Mouse (Mus musculus): ENCODE measurements around the gene Tmem167.

The Tmem167 gene

DNA sequence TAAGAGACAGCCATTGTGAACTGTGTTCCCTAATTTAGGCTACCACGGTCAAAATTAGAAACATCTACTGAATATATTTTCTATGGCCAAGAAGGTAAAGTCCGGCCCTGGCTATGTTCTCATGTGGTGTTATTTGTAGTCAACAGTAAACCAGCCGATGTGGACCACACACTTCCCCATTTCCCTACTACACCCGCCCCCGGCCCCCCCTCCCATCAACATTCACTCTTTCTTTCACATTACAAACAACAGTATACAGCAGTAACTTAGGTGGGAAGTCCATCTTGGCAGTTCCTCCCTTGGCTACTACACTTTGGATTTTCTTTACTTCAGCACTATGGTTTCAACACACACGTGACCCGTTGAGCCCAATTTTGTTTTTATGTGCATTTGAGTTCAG, 94.6 kb downstream of the Tmem167 start:
- no peak for DNase-seq (ENCODE audit: low spot score)

DNA sequence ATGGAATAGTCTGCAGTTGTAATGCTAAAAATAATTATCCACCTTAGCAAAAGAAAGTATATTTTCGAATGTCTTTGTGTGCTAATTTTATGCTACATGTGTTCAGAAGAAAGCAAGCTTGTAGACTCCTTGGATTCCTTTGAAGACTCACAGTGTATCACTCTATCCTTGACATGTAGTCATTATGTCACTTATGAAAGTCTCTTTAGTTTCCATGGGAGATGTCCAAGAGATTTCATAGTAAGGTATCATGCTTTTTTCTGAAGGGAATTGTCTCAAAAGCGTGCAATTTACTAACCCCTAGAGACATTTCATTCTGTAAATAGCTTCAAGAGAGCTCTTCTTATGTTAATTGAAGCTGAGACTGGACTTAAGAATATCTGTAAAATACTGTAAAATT, 97.8 kb downstream of the Tmem167 start:
- no peak for DNase-seq (ENCODE audit: low spot score)

DNA sequence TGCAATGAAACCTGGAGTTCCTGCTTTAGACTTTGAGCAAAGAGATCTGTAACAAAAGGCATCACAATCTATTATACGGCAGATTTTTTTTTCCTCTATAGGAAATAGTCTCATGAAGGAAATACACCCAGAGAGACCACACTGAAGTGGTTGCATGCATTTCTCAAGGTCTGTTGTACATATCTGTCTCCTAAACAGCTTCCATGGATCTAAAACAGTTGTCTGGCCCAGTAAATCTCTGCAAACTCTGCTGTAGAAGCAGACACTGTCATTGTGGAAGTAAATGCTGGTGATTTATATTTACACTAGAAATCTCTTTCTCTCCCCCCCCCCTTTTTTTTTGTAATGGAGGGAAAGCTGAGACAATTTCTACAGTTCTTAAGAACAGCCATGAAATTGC, 99.1 kb downstream of the Tmem167 start:
- no peak for DNase-seq (ENCODE audit: low spot score)

- DNase-seq (ENCODE audit: low spot score), result no peak
These were observed 102.9 kb downstream of the Tmem167 start for GRCm38 (mm10) chr13:90191794-90192193.

All from urinary bladder, postnatal 10 days (tissue).